ENCODE assay signal across 9 mouse cellular contexts in genomic region chr5:118172078-118172723, GRCm38 (mm10). TPM values are rescaled to one million over a fixed set of nuclear protein-coding genes. Genes with fewer than 3 reads are reported as not detected.
DNase-seq lines count a peak whose midpoint lies in the region; ATAC-seq lines count a peak whose summit lies in the region.
"Had no signal": no experiment of that assay in that cellular context is flagged by ENCODE, and none has a peak within 500 bp of the region (broad histone marks: within the 10 kb centered on the region; RNA-seq: fewer than 3 reads in every experiment).

No protein-coding gene starts in this region.

- H3K4me2 ChIP-seq in heart, embryonic 12.5 days = peak overlapping the region; percentile 86
- peak overlapping the region; percentile 77 for H3K4me2 ChIP-seq in heart, embryonic 16.5 days (ENCODE audit: low read depth, low read length)

- DNase-seq in heart, postnatal 25 days (ENCODE audit: low spot score) = no peak
- peak; percentile 75 for DNase-seq in ES-CJ7 (ENCODE audit: low read depth, low spot score)
- no peak for DNase-seq in adrenal gland, adult 18-20 months (ENCODE audit: low spot score in 2 of 2)
- no peak for DNase-seq in c-Kit-positive CD71-positive TER-119-positive erythroid progenitor cells, embryonic 14.5 days (ENCODE audit: low spot score)
- no peak for DNase-seq in adrenal gland, postnatal 4 days (ENCODE audit: low spot score in 2 of 2)

- H3K4me3 ChIP-seq in heart, embryonic 12.5 days = peak overlapping the region; percentile 50
- H3K4me3 ChIP-seq in heart, embryonic 16.5 days (ENCODE audit: low read length) = peak overlapping the region; percentile 59
- peak overlapping the region; percentile 25; the same call in 1 of the 2 replicates for H3K4me3 ChIP-seq in macrophage (ENCODE audit: inconsistent target)

- H3K79me2 ChIP-seq in macrophage (ENCODE audit: inconsistent target) = no peaks in the 10 kb centered on the region

- intact Hi-C loops in heart, postnatal 25 days (cut with DNase I) = loop anchor here (5.0 kb wide), 1 partner anchor 70 kb away; no protein-coding TSS in a partner anchor

- peaks cover 74% of the 10 kb centered on the region for H3K27me3 ChIP-seq in heart, embryonic 12.5 days (replicated peaks)
- H3K27me3 ChIP-seq in heart, embryonic 16.5 days (ENCODE audit: control insufficient read depth, insufficient read depth, low read length) = peaks cover 71% of the 10 kb centered on the region

- H3K9ac ChIP-seq in heart, embryonic 12.5 days = peak overlapping the region; percentile 38; the same call in 1 of the 2 replicates
- H3K9ac ChIP-seq in heart, embryonic 16.5 days (ENCODE audit: low read length) = peak overlapping the region; percentile 35; the same call in 1 of the 2 replicates

- peaks cover 37% of the 10 kb centered on the region for H3K4me1 ChIP-seq in heart, embryonic 12.5 days (replicated peaks)
- peaks cover 19% of the 10 kb centered on the region for H3K4me1 ChIP-seq in heart, embryonic 16.5 days (ENCODE audit: control insufficient read depth, insufficient read depth, low read length)

- WGBS in heart, embryonic 12.5 days = 0% methylated on average over 27 of the region's 27 CpGs
- under 1% methylated on average over 27 of the region's 27 CpGs for WGBS in heart, embryonic 16.5 days
- 1% methylated on average over 27 of the region's 27 CpGs for WGBS in macrophage (ENCODE audit: missing documents)

- ATAC-seq in heart, embryonic 12.5 days (ENCODE audit: insufficient number of reproducible peaks, low FRiP score) = no peak
- no peak for ATAC-seq in heart, embryonic 16.5 days (replicated peaks; ENCODE audit: extremely low read depth, insufficient read depth, low FRiP score)

- no peak overlapping the region for H3K27ac ChIP-seq in heart, embryonic 12.5 days (ENCODE audit: poor library complexity, severe bottlenecking)
- H3K27ac ChIP-seq in heart, embryonic 16.5 days (ENCODE audit: low read length) = no peak overlapping the region
- H3K27ac ChIP-seq in macrophage = no peak overlapping the region

- H3K36me3 ChIP-seq in heart, embryonic 12.5 days = no peaks in the 10 kb centered on the region
- no peaks in the 10 kb centered on the region for H3K36me3 ChIP-seq in heart, embryonic 16.5 days (ENCODE audit: control insufficient read depth, insufficient read depth)
- H3K36me3 ChIP-seq in macrophage (ENCODE audit: inconsistent target) = no peaks in the 10 kb centered on the region

- H3K9me3 ChIP-seq in heart, embryonic 12.5 days (replicated peaks) = peaks cover 6% of the 10 kb centered on the region; the same call in 1 of the 2 replicates
- H3K9me3 ChIP-seq in heart, embryonic 16.5 days (replicated peaks; ENCODE audit: control insufficient read depth, low read length) = peaks cover 5% of the 10 kb centered on the region

RNA-seq across cellular contexts. Expression of gene Hrk, which starts 7.8 kb away (rescaled TPM):
- 0.09 TPM in 1 of 2 replicates, not detected in the other for polyA plus RNA-seq in heart, embryonic 12.5 days (2016; fragmentation: Nextera tagmentation; extraction: Ambion mirVana)
- total RNA-seq in heart, postnatal 25 days (2021) = under 1 TPM; 0.56 to 0.88 TPM
- 0.08 TPM in 1 of 2 replicates, not detected in the other for polyA plus RNA-seq in heart, embryonic 16.5 days (2015; fragmentation: Nextera tagmentation; extraction: Ambion mirVana)
- not detected for total RNA-seq in macrophage (2018; cell fraction: chromatin; rRNA removed)
- not detected for total RNA-seq in macrophage (2018; cell fraction: cytosol; rRNA removed)
- not detected for total RNA-seq in macrophage (2018; cell fraction: nucleus; rRNA removed)
- polyA plus RNA-seq in macrophage (2018) = not detected in 3 replicates
- under 1 TPM in 1 of 2 experiments, not detected in 1; 0.06 TPM for total RNA-seq in adrenal gland, adult 18-20 months (2021)
- total RNA-seq in adrenal gland, postnatal 4 days (2021) = 1 to 10 TPM; 1.3 to 1.5 TPM
- total RNA-seq: MEL had no signal

RNA-seq across cellular contexts. Expression of gene Fbxw8, which starts 16.9 kb away (rescaled TPM):
- polyA plus RNA-seq in heart, embryonic 12.5 days (2016; fragmentation: Nextera tagmentation; extraction: Ambion mirVana) = 36.6 and 38.9 TPM in 2 replicates
- total RNA-seq in heart, postnatal 25 days (2021) = 10 to 100 TPM; 40.3 to 43.6 TPM
- polyA plus RNA-seq in heart, embryonic 16.5 days (2015; fragmentation: Nextera tagmentation; extraction: Ambion mirVana) = 18.6 and 21.6 TPM in 2 replicates
- 10 to 100 TPM; 15.7 to 52.4 (median 27.3) TPM for total RNA-seq in macrophage (2018; cell fraction: chromatin; rRNA removed)
- total RNA-seq in macrophage (2018; cell fraction: cytosol; rRNA removed) = 10 to 100 TPM; 15.3 to 26.0 (median 21.2) TPM
- 10 to 100 TPM; 13.6 to 37.8 (median 24.1) TPM for total RNA-seq in macrophage (2018; cell fraction: nucleus; rRNA removed)
- 12.7 to 25.2 TPM (median 16.7 TPM) in 3 replicates for polyA plus RNA-seq in macrophage (2018)
- 10 to 100 TPM; 47.3 to 51.4 TPM for total RNA-seq in adrenal gland, adult 18-20 months (2021)
- 10 to 100 TPM; 53.7 to 62.5 TPM for total RNA-seq in adrenal gland, postnatal 4 days (2021)
